Mouse (Mus musculus) megakaryocyte, adult 5-6 weeks (primary cell): Measurements from ENCODE around the gene Mical2. TPM values are rescaled to one million over a fixed set of nuclear protein-coding genes. Genes with fewer than 3 reads are reported as not detected.
A peak's percentile ranks its signal among the peaks of the same experiment; 100 is the strongest.

Experiments
- ATAC-seq: 2 replicates; pipeline ENCODE4 v1.8.0; 2016; ENCODE audit warnings: mild to moderate bottlenecking, inconsistent platforms; ENCODE audit not compliant: poor library complexity, severe bottlenecking
- total RNA-seq, 2 experiments: library from RNA; stranded (forward) in 1 of 2; stranded (reverse) in 1 of 2; fragments of 153-499, 151-499 nt in 1 of 2; fragments of 221-1000, 200-1000 nt in 1 of 2; gene quantifications; 2 replicates each; pipeline versions ENCODE4 v1.2.3 to v1.2.4; 2015 to 2017

The Mical2 gene
- total RNA-seq, 2 experiments from 2014 or later, result 1.1 TPM

- ATAC-seq, result no peak
Measured at GRCm38 (mm10) chr7:112390252-112390936, 164.7 kb downstream of the Mical2 start.

GRCm38 (mm10) chr7:112390937-112391605 lies 165.4 kb downstream of the Mical2 start:
- ATAC-seq, result no peak

- ATAC-seq, result no peak
Measured at GRCm38 (mm10) chr7:112397786-112398185, 172.1 kb downstream of the Mical2 start.

- no peak for ATAC-seq
Measured at GRCm38 (mm10) chr7:112399425-112400170, 173.9 kb downstream of the Mical2 start.

- peak; percentile 67; the same call in 1 of the 2 replicates for ATAC-seq
Measured at GRCm38 (mm10) chr7:112400175-112400574, 174.5 kb downstream of the Mical2 start.

- no peak for ATAC-seq
Measured at GRCm38 (mm10) chr7:112405061-112405460, 179.4 kb downstream of the Mical2 start.

- no peak for ATAC-seq
Measured at GRCm38 (mm10) chr7:112405578-112405977, 179.9 kb downstream of the Mical2 start.

- ATAC-seq, result no peak
Measured at GRCm38 (mm10) chr7:112407597-112407996, 181.9 kb downstream of the Mical2 start.

- ATAC-seq, result no peak
Measured at GRCm38 (mm10) chr7:112409991-112410390, 184.3 kb downstream of the Mical2 start.

- no peak for ATAC-seq
Measured at GRCm38 (mm10) chr7:112413286-112413685, 187.6 kb downstream of the Mical2 start.

GRCm38 (mm10) chr7:112416058-112416526 lies 190.4 kb downstream of the Mical2 start:
- ATAC-seq, result no peak

GRCm38 (mm10) chr7:112416730-112417513 lies 191.3 kb downstream of the Mical2 start:
- no peak for ATAC-seq

- ATAC-seq, result no peak
Measured at GRCm38 (mm10) chr7:112417598-112417997, 191.9 kb downstream of the Mical2 start.

GRCm38 (mm10) chr7:112423438-112423837 lies 197.8 kb downstream of the Mical2 start:
- no peak for ATAC-seq

GRCm38 (mm10) chr7:112426811-112427210 lies 201.2 kb downstream of the Mical2 start:
- ATAC-seq, result no peak

- no peak for ATAC-seq
Measured at GRCm38 (mm10) chr7:112427357-112428157, 201.9 kb downstream of the Mical2 start, which contains the start of gene Parva. Parva (plus strand) TSS chr7:112427505.

- no peak for ATAC-seq
Measured at GRCm38 (mm10) chr7:112428158-112428535, 202.5 kb downstream of the Mical2 start.

GRCm38 (mm10) chr7:112439846-112440245 lies 214.2 kb downstream of the Mical2 start:
- no peak for ATAC-seq

- no peak for ATAC-seq
Measured at GRCm38 (mm10) chr7:112444152-112444984, 218.7 kb downstream of the Mical2 start.
